Mouse (Mus musculus) heart, embryonic 11.5 days (tissue): Measurements from ENCODE around the gene Olfr620. TPM values are rescaled to one million over a fixed set of nuclear protein-coding genes. Genes with fewer than 3 reads are reported as not detected.

Experiments used
- ATAC-seq: fragments of 200-750 bp; cut with Nextera tagmentation; replicated peaks from 2 replicates; pipeline ENCODE4 v1.8.0; 2017; ENCODE audit warnings: moderate library complexity; ENCODE audit not compliant: insufficient number of reproducible peaks, low FRiP score, low TSS enrichment
- H3K27ac ChIP-seq: fragments of 300-500 bp; sonication (generic); 2 replicates; pipeline ENCODE4 v1.5.1; 2014; ENCODE audit warnings: mild to moderate bottlenecking, low read depth, low read length
- H3K27me3 ChIP-seq: fragments of 300-500 bp; sonication (generic); 2 replicates; pipeline ENCODE4 v1.6.1; 2014; ENCODE audit warnings: mild to moderate bottlenecking, low read length, mixed read lengths; ENCODE audit not compliant: control insufficient read depth, insufficient read depth
- H3K36me3 ChIP-seq: fragments of 300-500 bp; sonication (generic); 2 replicates; pipeline ENCODE4 v1.6.1; 2014; ENCODE audit warnings: mild to moderate bottlenecking, low read length, moderate library complexity, mixed read lengths; ENCODE audit not compliant: control insufficient read depth, insufficient read depth
- H3K4me1 ChIP-seq: fragments of 300-500 bp; sonication (generic); 2 replicates; pipeline ENCODE4 v1.6.1; 2014; ENCODE audit warnings: low read length; ENCODE audit not compliant: control insufficient read depth, insufficient read depth
- H3K4me2 ChIP-seq: fragments of 300-500 bp; sonication (generic); 2 replicates; pipeline ENCODE4 v1.6.1; 2014; ENCODE audit warnings: mild to moderate bottlenecking, moderate library complexity
- H3K4me3 ChIP-seq: fragments of 300-500 bp; sonication (generic); 2 replicates; pipeline ENCODE4 v1.5.1; 2014; ENCODE audit warnings: low read depth, low read length
- H3K9ac ChIP-seq: fragments of 300-500 bp; sonication (generic); 2 replicates; pipeline ENCODE4 v1.6.1; 2014; ENCODE audit warnings: mild to moderate bottlenecking, low read depth, low read length, moderate library complexity
- H3K9me3 ChIP-seq: fragments of 300-500 bp; sonication (generic); replicated peaks from 2 replicates; pipeline ENCODE4 v1.6.1; 2016; ENCODE audit warnings: low read length; ENCODE audit not compliant: control insufficient read depth
- WGBS: fragments of 180-500 bp; shearing (Covaris S2); extraction: QIAGEN DNeasy Blood & Tissue Kit; methylation state at CpG from one replicate; pipeline ENCODE4 v1.1.7; 2014; ENCODE audit not compliant: insufficient replicate concordance; 5-methylcytosine and 5-hydroxymethylcytosine counted together
- microRNA-seq: library from miRNA; unstranded; fragments of <30 nt; microRNA quantifications from one replicate; pipeline ENCODE4, GENCODE M21; 2016; ENCODE audit warnings: borderline number of aligned reads
- polyA plus RNA-seq: library from polyadenylated mRNA; unstranded; fragments of >200 nt; fragmentation: Nextera tagmentation; extraction: Ambion mirVana; gene quantifications from 2 replicates; pipeline ENCODE4 v1.2.1, GENCODE M21; 2014

Gene Olfr620
- polyA plus RNA-seq, 1 experiment from 2014 or later: not detected

- ATAC-seq: no peak
- Histone ChIP-seq H3K27ac (no peak within 1 kb of the TSS), H3K9ac (no peak within 1 kb of the TSS), H3K4me3 (no peak within 1 kb of the TSS), H3K36me3 (no peaks in the 10 kb centered on the region), H3K9me3 (no peaks in the 10 kb centered on the region), H3K27me3 (no peaks in the 10 kb centered on the region), H3K4me2 (no peak within 1 kb of the TSS), H3K4me1 (no peaks in the 10 kb centered on the region)
- WGBS: 69% methylated on average over 2 of the region's 2 CpGs
Measured at GRCm38 (mm10) chr7:103555779-103556178, 56.6 kb downstream of the Olfr620 start, which contains the start of gene Olfr615. TSS of gene Olfr615 (plus strand) at chr7:103556079.

Small RNA genes within 50 kb of the gene (microRNA-seq; reads per million reads assigned to microRNA genes)
- not detected for gene Gm26506

Other genes with a start within 250 kb of the Olfr620 start
- gene Olfr601, start 249.9 kb downstream of the Olfr620 start, polyA plus RNA-seq: not detected in 2 replicates
- gene Olfr603, start 226.4 kb downstream of the Olfr620 start, polyA plus RNA-seq: not detected in 2 replicates
- not detected in 2 replicates for gene Usp17lc, start 197.5 kb downstream of the Olfr620 start, polyA plus RNA-seq
- gene Olfr605, start 167.1 kb downstream of the Olfr620 start, polyA plus RNA-seq: not detected in 2 replicates
- gene Olfr606, start 163.5 kb downstream of the Olfr620 start, polyA plus RNA-seq: not detected in 2 replicates
- not detected in 2 replicates for gene Olfr607, start 148.4 kb downstream of the Olfr620 start, polyA plus RNA-seq
- gene Olfr608, start 142.7 kb downstream of the Olfr620 start, polyA plus RNA-seq: not detected in 2 replicates
- not detected in 2 replicates for gene Olfr609, start 114.5 kb downstream of the Olfr620 start, polyA plus RNA-seq
- gene Olfr610, start 100.4 kb downstream of the Olfr620 start, polyA plus RNA-seq: not detected in 2 replicates
- not detected in 2 replicates for gene Olfr611, start 91.7 kb downstream of the Olfr620 start, polyA plus RNA-seq
- not detected in 2 replicates for gene Olfr612, start 69.8 kb downstream of the Olfr620 start, polyA plus RNA-seq
- not detected in 2 replicates for gene Olfr613, start 64.5 kb downstream of the Olfr620 start, polyA plus RNA-seq
- not detected in 2 replicates for gene Olfr615, start 56.5 kb downstream of the Olfr620 start, polyA plus RNA-seq
- gene Olfr616, start 43.4 kb downstream of the Olfr620 start, polyA plus RNA-seq: not detected in 2 replicates
- gene Olfr617, start 39.5 kb downstream of the Olfr620 start, polyA plus RNA-seq: not detected in 2 replicates
- gene Olfr618, start 22.4 kb downstream of the Olfr620 start, polyA plus RNA-seq: not detected in 2 replicates
- not detected in 2 replicates for gene Olfr619, start 12.0 kb downstream of the Olfr620 start, polyA plus RNA-seq
- gene Olfr622, start 30.2 kb upstream of the Olfr620 start, polyA plus RNA-seq: not detected in 2 replicates
- gene Olfr623, start 51.2 kb upstream of the Olfr620 start, polyA plus RNA-seq: not detected in 2 replicates
- gene Olfr624, start 58.7 kb upstream of the Olfr620 start, polyA plus RNA-seq: 0.03 TPM in 1 of 2 replicates, not detected in the other
- not detected in 2 replicates for gene Olfr625-ps1, start 70.2 kb upstream of the Olfr620 start, polyA plus RNA-seq
- not detected in 2 replicates for gene Olfr243, start 102.1 kb upstream of the Olfr620 start, polyA plus RNA-seq
- gene Olfr628, start 117.8 kb upstream of the Olfr620 start, polyA plus RNA-seq: not detected in 2 replicates
- not detected in 2 replicates for gene Olfr629, start 132.4 kb upstream of the Olfr620 start, polyA plus RNA-seq
- 0.07 TPM in 1 of 2 replicates, not detected in the other for gene Olfr630, start 144.8 kb upstream of the Olfr620 start, polyA plus RNA-seq
- gene Olfr69, start 159.1 kb upstream of the Olfr620 start, polyA plus RNA-seq: not detected in 2 replicates
- gene Olfr68, start 167.2 kb upstream of the Olfr620 start, polyA plus RNA-seq: not detected in 2 replicates
- 0.08 TPM in 1 of 2 replicates, not detected in the other for gene Olfr67, start 179.3 kb upstream of the Olfr620 start, polyA plus RNA-seq
- gene Hbb-bt, start 201.5 kb upstream of the Olfr620 start, polyA plus RNA-seq: 2,483 and 3,067 TPM in 2 replicates
- gene Hbb-bs, start 215.6 kb upstream of the Olfr620 start, polyA plus RNA-seq: 849 and 1,123 TPM in 2 replicates
- gene Hbb-bh2, start 228.0 kb upstream of the Olfr620 start, polyA plus RNA-seq: 0.31 TPM in 1 of 2 replicates, not detected in the other
- 7,786 and 8,740 TPM in 2 replicates for gene Hbb-bh1, start 230.6 kb upstream of the Olfr620 start, polyA plus RNA-seq
- gene Hbb-y, start 240.7 kb upstream of the Olfr620 start, polyA plus RNA-seq: 35,401 and 41,924 TPM in 2 replicates